Mouse (Mus musculus) brain, embryonic 14.5 days (tissue): ENCODE measurements at regions not wholly inside any gene's neighbourhood (a gene's known extent, or its start where the extent isn't known, plus 50 kb on each side); places are given as distances from the start of the nearest gene placed in this dataset.

Source experiments
- CTCF ChIP-seq: fragments of 200-500 bp; IDR thresholded peaks from 2 replicates; pipeline ENCODE4 v1.5.1; 2012; ENCODE audit warnings: inconsistent platforms, mild to moderate bottlenecking, moderate library complexity, borderline replicate concordance; ENCODE audit not compliant: insufficient read depth, insufficient read length; ENCODE audit errors: extremely low read depth
- POLR2A ChIP-seq: fragments of 200-500 bp; IDR thresholded peaks from 2 replicates; pipeline ENCODE4 v1.6.1; 2012; ENCODE audit warnings: mild to moderate bottlenecking, inconsistent platforms, borderline replicate concordance; ENCODE audit not compliant: poor library complexity, insufficient read depth, insufficient read length, severe bottlenecking; ENCODE audit errors: extremely low read depth

GRCm38 (mm10) chr1:61203612-61204011, 225.9 kb downstream of the Icos start:
- TF ChIP-seq POLR2A (no peak), CTCF (no peak)
